Mouse (Mus musculus): ENCODE measurements at regions not wholly inside any gene's neighbourhood (a gene's known extent, or its start where the extent isn't known, plus 50 kb on each side); places are given as distances from the start of the nearest gene placed in this dataset.

- intact Hi-C loops (cut with DNase I), result no loop called here
- DNase-seq (ENCODE audit: low spot score in 2 of 2), result no peak
Measured at GRCm38 (mm10) chr1:168600461-168601160, 168.5 kb upstream of the Pbx1 start.

GRCm38 (mm10) chr1:168598191-168598667 is 166.2 kb upstream of the Pbx1 start:
- intact Hi-C loops (cut with DNase I), result no loop called here
- DNase-seq (ENCODE audit: low spot score in 2 of 2), result no peak

- intact Hi-C loops (cut with DNase I), result no loop called here
- DNase-seq (ENCODE audit: low spot score in 2 of 2), result no peak
Measured at GRCm38 (mm10) chr1:168597495-168597894, 165.4 kb upstream of the Pbx1 start.

DNA sequence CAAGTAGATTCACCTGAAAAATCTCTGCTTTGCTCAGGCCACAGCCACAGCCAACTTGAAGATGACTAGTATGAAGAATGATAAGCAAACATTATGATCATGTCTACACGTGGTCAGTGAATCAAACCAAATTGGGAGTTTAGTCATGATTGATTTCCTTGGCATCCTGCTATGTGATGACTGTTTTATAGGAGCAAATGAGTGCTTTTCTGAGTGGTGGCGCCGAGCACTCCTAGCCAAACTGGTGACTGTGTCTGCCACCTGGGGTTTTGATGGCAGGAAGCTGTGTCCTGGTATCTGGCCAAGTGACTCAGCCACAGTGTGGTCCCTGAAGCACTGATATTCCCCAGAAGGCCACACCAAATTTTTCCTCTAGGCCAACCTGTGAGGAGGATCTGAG is 152.1 kb upstream of the Pbx1 start:
- DNase-seq (ENCODE audit: low spot score in 2 of 2), result no peak
- intact Hi-C loops (cut with DNase I), result no loop called here

- intact Hi-C loops (cut with DNase I), result no loop called here
Measured at GRCm38 (mm10) chr1:168582434-168582833, 150.4 kb upstream of the Pbx1 start.

DNA sequence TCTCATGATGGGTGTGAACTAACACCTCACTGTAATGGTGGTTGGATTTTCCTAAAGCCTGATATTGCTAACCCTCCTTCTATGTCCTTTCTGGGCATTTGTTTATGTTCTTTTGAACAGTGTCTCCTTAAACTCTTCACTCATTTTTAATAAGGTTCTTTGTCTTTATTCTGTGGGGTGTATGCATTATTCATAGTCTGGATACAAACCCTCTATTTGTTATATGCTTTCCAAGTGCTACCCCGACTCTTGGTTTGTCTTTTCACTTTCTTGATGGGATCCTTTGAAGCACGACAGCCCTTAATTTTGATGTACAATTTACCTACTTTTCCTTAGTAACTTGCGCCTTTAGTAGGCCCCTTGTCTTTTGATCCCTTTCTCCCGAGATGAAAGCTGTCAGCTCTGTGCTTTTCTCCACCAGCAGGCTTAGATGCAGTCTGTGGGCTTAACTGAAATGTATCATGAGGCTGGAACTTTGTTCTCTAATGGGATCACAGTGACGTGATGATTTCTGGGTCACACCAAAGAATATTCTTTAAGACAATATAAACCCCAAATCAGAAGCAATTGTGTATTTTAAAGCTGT is 138.0 kb upstream of the Pbx1 start:
- intact Hi-C loops (cut with DNase I), result no loop called here
- no peak for DNase-seq (ENCODE audit: low spot score in 2 of 2)

More at GRCm38 (mm10) chr1:168582434-168582833, 150.4 kb upstream of the Pbx1 start:
- no peak for DNase-seq (ENCODE audit: low spot score in 2 of 2)

GRCm38 (mm10) chr1:168552394-168552793 is 120.3 kb upstream of the Pbx1 start:
- intact Hi-C loops (cut with DNase I), result no loop called here
- DNase-seq (ENCODE audit: low spot score in 2 of 2), result no peak

GRCm38 (mm10) chr1:168549807-168550435 is 117.9 kb upstream of the Pbx1 start:
- intact Hi-C loops (cut with DNase I), result no loop called here
- DNase-seq (ENCODE audit: low spot score in 2 of 2), result peak; percentile 11 to 18

DNA sequence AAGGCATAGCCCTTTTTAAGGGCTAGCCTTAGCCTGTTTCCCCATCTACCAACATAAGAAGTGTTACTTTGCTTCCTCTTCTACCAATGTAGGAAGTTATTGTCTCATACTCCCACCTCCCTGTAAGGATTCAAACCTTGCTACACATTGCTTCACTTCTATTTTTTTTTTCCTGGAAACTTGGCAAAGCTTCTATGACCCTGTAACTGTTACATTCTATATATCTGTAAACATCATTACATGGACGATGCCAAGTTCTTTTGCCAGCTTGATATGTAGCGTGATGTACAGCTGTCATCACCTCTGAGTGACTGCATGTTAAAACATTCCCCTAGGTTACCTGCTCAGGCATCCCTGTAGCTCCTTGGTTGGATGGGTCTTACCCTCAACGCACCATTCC is 114.1 kb upstream of the Pbx1 start:
- intact Hi-C loops (cut with DNase I), result no loop called here

GRCm38 (mm10) chr1:168545072-168545780 is 113.2 kb upstream of the Pbx1 start:
- intact Hi-C loops (cut with DNase I), result no loop called here
- DNase-seq (ENCODE audit: low spot score in 2 of 2), result no peak

More for the DNA sequence above, 114.1 kb upstream of the Pbx1 start:
- no peak for DNase-seq (ENCODE audit: low spot score in 2 of 2)

- no peak for DNase-seq (ENCODE audit: low spot score in 2 of 2)
- intact Hi-C loops (cut with DNase I), result no loop called here
Measured at GRCm38 (mm10) chr1:168541231-168541630, 109.2 kb upstream of the Pbx1 start.

- no peak for DNase-seq (ENCODE audit: low spot score in 2 of 2)
- intact Hi-C loops (cut with DNase I), result no loop called here
Measured at GRCm38 (mm10) chr1:168518087-168518486, 86.0 kb upstream of the Pbx1 start.

DNA sequence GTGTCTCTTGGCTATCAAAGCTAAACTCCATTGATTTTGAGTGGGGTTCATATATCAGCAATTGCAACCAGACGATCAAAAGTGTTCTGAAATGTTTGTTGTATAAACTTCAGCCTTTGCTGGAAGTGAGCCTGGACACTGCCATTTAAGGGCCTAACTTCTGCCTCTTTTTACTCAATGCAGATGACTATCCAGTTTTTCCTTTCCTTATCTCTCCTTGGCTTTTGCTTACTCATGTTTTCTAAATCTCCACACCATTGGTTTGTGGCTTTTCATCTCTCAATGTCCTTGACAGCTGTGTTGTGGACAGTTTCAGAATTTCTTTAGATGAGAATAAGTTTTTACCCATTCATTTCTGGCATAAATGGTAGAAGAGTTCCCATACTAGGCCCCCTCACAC is 74.3 kb upstream of the Pbx1 start:
- no peak for DNase-seq (ENCODE audit: low spot score in 2 of 2)
- intact Hi-C loops (cut with DNase I), result no loop called here

GRCm38 (mm10) chr1:168504773-168505172 is 72.7 kb upstream of the Pbx1 start:
- no peak for DNase-seq (ENCODE audit: low spot score in 2 of 2)
- intact Hi-C loops (cut with DNase I), result no loop called here

GRCm38 (mm10) chr1:168502266-168502665 is 70.2 kb upstream of the Pbx1 start:
- no peak for DNase-seq (ENCODE audit: low spot score in 2 of 2)
- intact Hi-C loops (cut with DNase I), result no loop called here

DNA sequence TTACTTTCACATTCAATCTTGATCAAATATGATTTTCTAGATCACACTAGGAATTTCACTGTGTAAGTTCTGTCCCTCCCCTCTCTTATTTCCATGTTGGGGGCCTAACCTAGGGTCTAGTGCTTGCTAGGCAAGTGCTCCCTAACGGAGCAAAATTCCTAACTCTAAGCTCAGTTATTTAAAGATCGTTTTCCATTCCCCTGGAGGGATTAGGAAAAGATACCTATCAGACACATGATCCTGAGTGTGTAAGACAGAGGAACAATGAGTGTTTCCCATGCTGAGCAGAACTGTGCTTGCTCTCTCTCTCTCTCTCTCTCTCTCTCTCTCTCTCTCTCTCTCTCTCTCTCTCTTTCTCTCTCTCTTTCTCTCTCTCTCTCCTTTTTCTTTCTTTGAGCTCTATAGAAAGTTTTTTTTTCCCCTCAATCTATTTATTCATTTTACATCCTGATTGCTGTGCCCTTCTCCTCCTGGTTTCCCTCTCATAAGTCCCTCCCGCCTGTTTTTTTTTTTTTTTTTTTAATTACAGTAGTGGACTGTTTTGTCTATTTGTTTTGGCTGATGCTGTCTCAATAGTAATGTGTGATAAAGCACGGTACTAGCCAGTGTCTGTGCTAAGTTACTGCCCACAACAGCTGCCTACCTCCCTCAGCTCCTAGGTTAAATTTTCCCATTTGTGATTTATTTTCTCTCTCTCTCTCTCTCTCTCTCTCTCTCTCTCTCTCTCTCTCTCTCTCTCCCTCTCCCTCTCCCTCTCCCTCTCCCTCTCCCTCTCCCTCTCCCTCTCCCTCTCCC is 69.5 kb upstream of the Pbx1 start:
- intact Hi-C loops (cut with DNase I), result no loop called here
- no peak for DNase-seq (ENCODE audit: low spot score in 2 of 2)

DNA sequence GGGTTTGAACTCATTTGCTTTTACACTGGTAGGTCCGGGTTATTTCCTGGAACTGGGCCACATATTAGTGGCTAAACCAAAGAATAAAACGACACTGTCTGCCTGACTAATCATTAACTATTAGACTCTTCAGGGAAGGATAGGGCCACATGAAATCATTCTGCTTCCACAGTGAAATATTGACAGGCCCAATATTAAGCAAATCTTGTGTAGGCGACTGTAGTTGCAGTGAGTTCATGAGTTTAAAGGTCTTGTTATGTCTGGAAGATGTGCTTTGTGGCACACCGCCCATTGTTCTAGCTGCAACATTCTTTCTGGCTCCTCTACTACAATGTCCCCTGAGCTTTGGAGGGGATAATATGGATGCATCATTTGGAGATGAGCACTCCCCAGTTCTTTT is 65.7 kb upstream of the Pbx1 start:
- DNase-seq (ENCODE audit: low spot score in 2 of 2), result no peak
- intact Hi-C loops (cut with DNase I), result no loop called here

DNA sequence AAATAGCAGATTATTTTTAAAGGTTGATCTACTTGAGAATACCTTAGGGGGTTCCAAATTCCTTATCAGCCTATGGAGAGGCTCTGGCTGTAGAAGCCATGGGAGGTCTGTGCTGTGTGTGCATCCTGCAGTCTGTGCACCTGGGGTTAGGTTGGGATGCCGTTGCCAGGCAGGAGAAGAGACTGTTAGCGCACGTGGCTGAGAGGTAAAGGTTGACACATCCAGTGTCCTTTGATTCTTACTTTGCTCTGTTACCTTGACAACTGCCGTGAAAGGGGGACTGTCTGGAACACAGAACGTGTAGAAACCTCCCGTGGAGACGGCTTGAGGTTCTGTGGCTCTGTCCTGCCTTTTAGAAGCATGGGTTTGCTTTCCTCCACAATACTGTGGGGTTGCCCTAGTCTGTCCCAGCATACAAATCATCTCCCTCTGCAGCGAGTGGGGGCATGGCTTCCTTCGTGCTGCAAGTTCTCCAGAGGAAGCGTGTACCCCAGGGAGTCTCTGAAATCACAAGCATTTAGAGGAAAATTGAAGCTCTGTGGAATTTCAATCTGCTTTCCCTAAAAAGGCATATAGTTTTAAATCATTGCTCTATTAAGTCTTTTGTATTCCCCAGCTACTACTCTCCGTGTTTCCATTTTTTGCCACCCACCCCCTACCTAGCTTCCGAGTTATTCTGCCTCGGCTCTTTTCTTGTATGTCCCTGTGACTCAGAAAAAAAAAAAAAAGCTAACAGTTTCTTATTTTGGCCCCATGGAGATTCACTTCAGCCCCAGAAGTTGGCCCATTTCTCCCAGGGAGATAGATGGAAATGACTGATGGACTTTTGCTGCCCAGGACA is 63.8 kb upstream of the Pbx1 start:
- DNase-seq (ENCODE audit: low spot score in 2 of 2), result peak; percentile 10 to 11

GRCm38 (mm10) chr1:168487492-168487891 is 55.4 kb upstream of the Pbx1 start:
- intact Hi-C loops (cut with DNase I), result no loop called here
- no peak for DNase-seq (ENCODE audit: low spot score in 2 of 2)

More for the DNA sequence above, 63.8 kb upstream of the Pbx1 start:
- intact Hi-C loops (cut with DNase I), result no loop called here
